Mouse (Mus musculus): ENCODE measurements around the gene Rap1b.

- TF ChIP-seq CTCF (IDR thresholded peaks at IDR 0.05; ENCODE audit: borderline replicate concordance, insufficient read depth, low read depth, low read length) = no peak
- no peak for TF ChIP-seq POLR2A (IDR thresholded peaks at IDR 0.05; ENCODE audit: borderline replicate concordance, insufficient read depth, low read length)
These were observed 66.1 kb downstream of the Rap1b start for GRCm38 (mm10) chr10:117779581-117780305.

All from cerebellum, adult 2 months (tissue).